Mouse (Mus musculus) olfactory bulb, adult 2 months (tissue): Measurements from ENCODE around the gene Smim17.

Experiments used
- CTCF ChIP-seq: fragments of 200-500 bp; IDR thresholded peaks from 2 replicates; pipeline ENCODE4 v1.5.1; 2012; ENCODE audit warnings: low read depth, mild to moderate bottlenecking, low read length, moderate library complexity; ENCODE audit not compliant: insufficient read depth
- POLR2A ChIP-seq: fragments of 200-500 bp; IDR thresholded peaks from 2 replicates; pipeline ENCODE4 v1.6.1; 2012; ENCODE audit warnings: mild to moderate bottlenecking, low read depth, low read length, moderate library complexity; ENCODE audit not compliant: insufficient read depth

DNA sequence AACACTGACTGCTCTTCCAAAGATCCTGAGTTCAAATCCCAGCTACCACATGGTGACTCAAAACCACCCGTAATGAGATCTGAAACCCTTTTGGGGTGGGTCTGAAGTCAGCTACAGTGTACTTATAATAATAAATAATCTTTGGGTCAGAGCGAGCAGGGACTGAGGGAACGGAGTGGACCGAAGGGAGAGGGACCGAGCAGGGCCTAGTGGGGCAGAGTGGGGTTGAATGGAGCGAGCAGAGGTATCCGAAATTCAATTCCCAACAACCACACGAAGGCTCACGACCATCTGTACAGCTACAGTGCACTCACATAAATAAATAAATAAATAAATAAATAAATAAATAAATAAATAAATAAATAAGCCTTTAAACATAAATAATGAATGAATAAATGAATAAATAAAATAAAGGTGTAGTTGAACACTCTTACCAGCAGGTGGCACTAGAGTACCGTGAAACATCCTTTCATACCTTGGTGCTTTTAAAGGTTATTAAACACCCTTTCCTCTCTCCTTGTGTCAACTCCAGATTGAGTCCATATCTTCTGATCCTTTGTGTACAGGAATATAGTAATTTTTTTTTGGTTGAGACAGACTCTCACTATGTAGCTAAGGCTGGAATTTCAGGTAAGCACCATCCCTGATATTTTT lies 39.5 kb upstream of the Smim17 start:
- TF ChIP-seq POLR2A (no peak), CTCF (no peak)
